Mouse (Mus musculus) spleen, adult 2 months (tissue): ENCODE results near the gene Pde6h. TPM values are rescaled to one million over a fixed set of nuclear protein-coding genes. Genes with fewer than 3 reads are reported as not detected.

Source experiments
- DNase-seq, 2 experiments: peaks; one replicate each; pipeline versions ENCODE4 v3.0.0 to v3.0.0-alpha.2; 2012 to 2021; ENCODE audit warnings: low spot score in 2 of 2, low read depth in 1 of 2
- H3K27ac ChIP-seq: fragments of 200-500 bp; 2 replicates; pipeline ENCODE4 v1.5.1; 2012; ENCODE audit warnings: low read length, inconsistent platforms; ENCODE audit not compliant: insufficient read depth
- H3K27me3 ChIP-seq: fragments of 200-500 bp; 2 replicates; pipeline ENCODE4 v1.6.1; 2012; ENCODE audit warnings: mild to moderate bottlenecking, moderate library complexity, low read length, inconsistent platforms; ENCODE audit not compliant: control insufficient read depth, insufficient read depth
- H3K36me3 ChIP-seq: fragments of 200-500 bp; 2 replicates; pipeline ENCODE4 v1.6.1; 2012; ENCODE audit warnings: mild to moderate bottlenecking, low read length, inconsistent platforms; ENCODE audit not compliant: control insufficient read depth, insufficient read depth
- H3K4me1 ChIP-seq: fragments of 200-500 bp; 2 replicates; pipeline ENCODE4 v1.6.1; 2011; ENCODE audit warnings: inconsistent platforms; ENCODE audit not compliant: control insufficient read depth, insufficient read depth, insufficient read length
- H3K4me3 ChIP-seq: fragments of 200-500 bp; 2 replicates; pipeline ENCODE4 v1.5.1; 2011; ENCODE audit warnings: mild to moderate bottlenecking, inconsistent platforms; ENCODE audit not compliant: insufficient read depth, insufficient read length; ENCODE audit errors: extremely low read depth
- CTCF ChIP-seq: fragments of 200-500 bp; IDR thresholded peaks from 2 replicates; pipeline ENCODE4 v1.5.1; 2011; ENCODE audit warnings: mild to moderate bottlenecking, inconsistent platforms; ENCODE audit not compliant: insufficient read depth, insufficient read length, insufficient replicate concordance; ENCODE audit errors: extremely low read depth
- POLR2A ChIP-seq: fragments of 200-500 bp; IDR thresholded peaks from 2 replicates; pipeline ENCODE4 v1.6.1; 2011; ENCODE audit warnings: low read depth, low read length, inconsistent platforms
- WGBS: fragments of 180-500 bp; shearing (Covaris S2); methylation state at CpG from one replicate; pipeline ENCODE4 v1.1.7; 2018; 5-methylcytosine and 5-hydroxymethylcytosine counted together
- polyA plus RNA-seq: library from polyadenylated mRNA; depleted of rRNA; stranded (reverse); fragments of >200 nt; gene quantifications from 2 replicates; pipeline ENCODE4 v1.2.3, GENCODE M21; 2012

Pde6h gene
- polyA plus RNA-seq, 1 experiment, result 0.01 TPM

GRCm38 (mm10) chr6:136920320-136921257 lies 3.0 kb upstream of the Pde6h start:
- peaks cover 30% of the 10 kb centered on the region for H3K36me3 ChIP-seq
- TF ChIP-seq POLR2A (no peak), CTCF (peak; percentile 31; the same call in 1 of the 2 replicates)
- H3K4me1 ChIP-seq, result peaks cover 4% of the 10 kb centered on the region; the same call in 1 of the 2 replicates
- H3K27me3 ChIP-seq, result no peaks in the 10 kb centered on the region
- 46% methylated on average over 16 of the region's 16 CpGs for WGBS
- peak in 1 of 2 experiments; percentile 54 for DNase-seq
- H3K27ac ChIP-seq, result no peak overlapping the region
- no peak overlapping the region for H3K4me3 ChIP-seq

- no peaks in the 10 kb centered on the region for H3K27me3 ChIP-seq
- H3K36me3 ChIP-seq, result peaks cover 35% of the 10 kb centered on the region
- no peak overlapping the region for H3K4me3 ChIP-seq
- TF ChIP-seq POLR2A (no peak), CTCF (no peak)
- H3K27ac ChIP-seq, result no peak overlapping the region
- peaks cover 4% of the 10 kb centered on the region; the same call in 1 of the 2 replicates for H3K4me1 ChIP-seq
- 42% methylated on average over 7 of the region's 7 CpGs for WGBS
- DNase-seq, result no peak
Observed at GRCm38 (mm10) chr6:136921601-136922000, 2.0 kb upstream of the Pde6h start.

GRCm38 (mm10) chr6:136922080-136922479 lies 1.6 kb upstream of the Pde6h start, which contains the start of gene Erp27:
Gene Erp27 (minus strand): TSS chr6:136922180.
- no peak within 1 kb of the TSS for H3K27ac ChIP-seq
- no peaks in the 10 kb centered on the region for H3K27me3 ChIP-seq
- TF ChIP-seq POLR2A (no peak), CTCF (no peak)
- peaks cover 4% of the 10 kb centered on the region; the same call in 1 of the 2 replicates for H3K4me1 ChIP-seq
- DNase-seq, result no peak
- no peak within 1 kb of the TSS for H3K4me3 ChIP-seq
- H3K36me3 ChIP-seq, result peaks cover 40% of the 10 kb centered on the region
- 69% methylated on average over 5 of the region's 5 CpGs for WGBS

GRCm38 (mm10) chr6:136922871-136923270 lies 761 bp upstream of the Pde6h start:
- H3K36me3 ChIP-seq, result peaks cover 47% of the 10 kb centered on the region
- peaks cover 4% of the 10 kb centered on the region; the same call in 1 of the 2 replicates for H3K4me1 ChIP-seq
- no peak overlapping the region for H3K4me3 ChIP-seq
- TF ChIP-seq POLR2A (no peak), CTCF (no peak)
- H3K27me3 ChIP-seq, result no peaks in the 10 kb centered on the region
- no peak overlapping the region for H3K27ac ChIP-seq
- WGBS, result 84% methylated on average over 7 of the region's 7 CpGs
- no peak for DNase-seq

GRCm38 (mm10) chr6:136925049-136925448 lies 1.4 kb downstream of the Pde6h start:
- TF ChIP-seq CTCF, result no peak
- no peak for TF ChIP-seq POLR2A
- Histone ChIP-seq H3K36me3 (peaks cover 61% of the 10 kb centered on the region), H3K27ac (no peak overlapping the region), H3K27me3 (no peaks in the 10 kb centered on the region), H3K4me1 (peaks cover 4% of the 10 kb centered on the region; the same call in 1 of the 2 replicates), H3K4me3 (no peak overlapping the region)
- no peak for DNase-seq
- 51% methylated on average over 8 of the region's 8 CpGs for WGBS

- DNase-seq, result no peak
Observed at GRCm38 (mm10) chr6:136927626-136928025, 4.0 kb downstream of the Pde6h start.

More at GRCm38 (mm10) chr6:136927626-136928025, 4.0 kb downstream of the Pde6h start:
- WGBS, result 94% methylated on average over 1 of the region's 1 CpGs
- no peaks in the 10 kb centered on the region for H3K27me3 ChIP-seq
- peaks cover 72% of the 10 kb centered on the region for H3K36me3 ChIP-seq
- TF ChIP-seq CTCF (no peak), POLR2A (no peak)
- peaks cover 10% of the 10 kb centered on the region; the same call in 1 of the 2 replicates for H3K4me1 ChIP-seq
- no peak overlapping the region for H3K4me3 ChIP-seq
- H3K27ac ChIP-seq, result no peak overlapping the region
